Mouse (Mus musculus) midbrain, embryonic 15.5 days (tissue): ENCODE measurements around the gene Ly75. TPM values are rescaled to one million over a fixed set of nuclear protein-coding genes. Genes with fewer than 3 reads are reported as not detected.

Experiments used
- ATAC-seq: fragments of 200-750 bp; cut with Nextera tagmentation; replicated peaks from 2 replicates; pipeline ENCODE4 v1.8.0; 2017; ENCODE audit warnings: moderate TSS enrichment
- H3K27ac ChIP-seq: fragments of 300-500 bp; sonication (generic); 2 replicates; pipeline ENCODE4 v1.5.1; 2015; ENCODE audit warnings: mild to moderate bottlenecking, inconsistent platforms
- H3K27me3 ChIP-seq: fragments of 300-500 bp; sonication (generic); replicated peaks from 2 replicates; pipeline ENCODE4 v1.6.1; 2015; ENCODE audit warnings: inconsistent platforms
- H3K36me3 ChIP-seq: fragments of 300-500 bp; sonication (generic); replicated peaks from 2 replicates; pipeline ENCODE4 v1.6.1; 2015; ENCODE audit warnings: inconsistent platforms
- H3K4me1 ChIP-seq: fragments of 300-500 bp; sonication (generic); 2 replicates; pipeline ENCODE4 v1.6.1; 2015; ENCODE audit warnings: inconsistent platforms
- H3K4me2 ChIP-seq: fragments of 300-500 bp; sonication (generic); 2 replicates; pipeline ENCODE4 v1.6.1; 2015; ENCODE audit warnings: inconsistent platforms, mild to moderate bottlenecking, moderate library complexity
- H3K4me3 ChIP-seq: fragments of 300-500 bp; sonication (generic); 2 replicates; pipeline ENCODE4 v1.5.1; 2015; ENCODE audit warnings: mild to moderate bottlenecking, inconsistent platforms
- H3K9ac ChIP-seq: fragments of 300-500 bp; sonication (generic); 2 replicates; pipeline ENCODE4 v1.6.1; 2015; ENCODE audit warnings: mild to moderate bottlenecking, inconsistent platforms
- H3K9me3 ChIP-seq: fragments of 300-500 bp; sonication (generic); 2 replicates; pipeline ENCODE4 v1.6.1; 2016; ENCODE audit warnings: inconsistent platforms
- WGBS: fragments of 180-500 bp; shearing (Covaris S2); methylation state at CpG from one replicate; pipeline ENCODE4 v1.1.7; 2015; ENCODE audit warnings: mixed read lengths; 5-methylcytosine and 5-hydroxymethylcytosine counted together
- polyA plus RNA-seq: library from polyadenylated mRNA; unstranded; fragments of >200 nt; fragmentation: Nextera tagmentation; extraction: Ambion mirVana; gene quantifications from 2 replicates; pipeline ENCODE4 v1.2.1, GENCODE M21; 2015

The Ly75 gene
- polyA plus RNA-seq, 1 experiment from 2014 or later, result 0.97 TPM

- Histone ChIP-seq H3K36me3 (no peaks in the 10 kb centered on the region), H3K27ac (no peak overlapping the region), H3K4me2 (no peak overlapping the region), H3K4me1 (peaks cover under 1% of the 10 kb centered on the region; the same call in 1 of the 2 replicates), H3K4me3 (no peak overlapping the region), H3K9me3 (no peaks in the 10 kb centered on the region), H3K27me3 (peaks cover 7% of the 10 kb centered on the region), H3K9ac (no peak overlapping the region)
- 93% methylated on average over 1 of the region's 1 CpGs for WGBS
- no peak for ATAC-seq
These were observed 93.7 kb downstream of the Ly75 start for GRCm38 (mm10) chr2:60289451-60289850.

DNA sequence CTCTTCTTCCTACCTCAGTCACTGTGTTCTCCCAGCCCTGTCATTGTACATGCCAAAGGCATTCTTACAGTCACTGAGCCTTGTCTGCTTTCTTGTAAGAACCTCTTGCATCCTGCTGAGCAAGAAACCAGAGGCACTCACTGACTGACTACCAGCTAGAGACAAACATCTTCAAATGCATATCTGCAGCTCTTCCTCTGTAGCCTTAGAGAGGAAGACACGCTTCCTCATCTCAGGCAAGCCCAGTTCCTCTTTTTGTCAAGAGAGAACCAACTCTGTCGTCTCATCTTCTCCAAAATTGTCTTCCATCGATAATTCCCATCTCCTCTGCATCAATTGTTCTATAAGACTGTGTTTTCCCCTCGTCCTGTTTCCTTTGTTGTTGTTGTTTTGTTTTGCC lies 94.5 kb downstream of the Ly75 start:
- H3K9ac ChIP-seq, result no peak overlapping the region
- no peak overlapping the region for H3K4me3 ChIP-seq
- no peaks in the 10 kb centered on the region for H3K36me3 ChIP-seq
- H3K27ac ChIP-seq, result no peak overlapping the region
- WGBS, result 85% methylated on average over 4 of the region's 4 CpGs
- no peak for ATAC-seq
- peaks cover 9% of the 10 kb centered on the region for H3K4me1 ChIP-seq
- H3K4me2 ChIP-seq, result no peak overlapping the region
- no peaks in the 10 kb centered on the region for H3K9me3 ChIP-seq
- peaks cover 8% of the 10 kb centered on the region for H3K27me3 ChIP-seq

DNA sequence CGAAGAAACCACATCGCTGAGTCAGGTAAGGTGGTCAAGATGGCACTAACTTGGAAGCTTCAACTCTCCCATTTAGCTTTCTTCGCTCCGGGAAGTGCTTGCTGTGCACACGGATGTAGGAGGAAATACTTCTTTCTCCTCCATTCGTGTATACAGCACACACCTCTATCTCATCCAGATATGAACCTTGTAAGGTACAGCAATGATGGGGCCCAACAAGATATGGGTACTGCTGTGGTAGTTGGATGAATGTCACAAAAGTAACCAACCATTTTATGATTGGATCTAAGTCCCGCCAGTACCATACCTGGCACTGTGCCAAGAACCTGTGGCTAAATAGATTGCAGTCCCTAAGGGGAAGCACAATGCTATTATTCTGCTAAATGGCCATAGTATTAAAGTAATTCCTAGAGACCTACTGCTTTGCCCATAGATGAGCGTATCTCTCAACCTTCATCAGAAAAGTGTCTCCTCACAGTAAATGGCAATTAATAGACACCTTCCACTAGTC lies 97.9 kb downstream of the Ly75 start:
- Histone ChIP-seq H3K4me1 (peaks cover 17% of the 10 kb centered on the region), H3K27me3 (peaks cover 12% of the 10 kb centered on the region), H3K27ac (no peak overlapping the region), H3K9me3 (no peaks in the 10 kb centered on the region), H3K4me2 (no peak overlapping the region), H3K9ac (no peak overlapping the region), H3K36me3 (no peaks in the 10 kb centered on the region), H3K4me3 (no peak overlapping the region)
- WGBS, result 86% methylated on average over 8 of the region's 8 CpGs
- no peak for ATAC-seq

DNA sequence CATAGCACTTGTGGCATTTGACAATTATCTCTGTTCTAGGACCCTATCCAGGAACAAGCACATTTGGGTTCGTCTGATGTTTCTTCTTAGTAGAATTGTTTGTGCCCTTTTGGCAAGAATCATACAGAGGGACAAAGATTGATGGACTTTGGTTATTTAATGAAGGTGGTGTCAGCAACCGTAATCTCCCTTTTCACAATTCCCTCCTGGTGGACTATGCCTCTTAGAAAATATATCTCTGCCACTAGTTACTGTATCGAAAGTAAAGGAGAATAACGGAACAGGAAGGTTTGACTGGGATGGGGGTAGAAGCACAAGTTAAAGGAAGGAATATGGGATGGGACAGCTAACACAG lies 98.7 kb downstream of the Ly75 start, which contains the start of gene Cd302:
Gene Cd302 (minus strand): TSS at position 22 of the 355 bp plus-strand sequence.
- peak within 1 kb of the TSS; percentile 41 for H3K9ac ChIP-seq
- H3K27ac ChIP-seq, result no peak within 1 kb of the TSS
- H3K4me2 ChIP-seq, result peak within 1 kb of the TSS; percentile 94
- peaks cover 12% of the 10 kb centered on the region for H3K27me3 ChIP-seq
- H3K4me1 ChIP-seq, result peaks cover 17% of the 10 kb centered on the region
- 69% methylated on average over 4 of the region's 4 CpGs for WGBS
- peak within 1 kb of the TSS; percentile 44 for H3K4me3 ChIP-seq
- H3K9me3 ChIP-seq, result no peaks in the 10 kb centered on the region
- no peaks in the 10 kb centered on the region for H3K36me3 ChIP-seq
- no peak for ATAC-seq

GRCm38 (mm10) chr2:60283751-60284466 lies 99.2 kb downstream of the Ly75 start:
- ATAC-seq, result peak; percentile 85

DNA sequence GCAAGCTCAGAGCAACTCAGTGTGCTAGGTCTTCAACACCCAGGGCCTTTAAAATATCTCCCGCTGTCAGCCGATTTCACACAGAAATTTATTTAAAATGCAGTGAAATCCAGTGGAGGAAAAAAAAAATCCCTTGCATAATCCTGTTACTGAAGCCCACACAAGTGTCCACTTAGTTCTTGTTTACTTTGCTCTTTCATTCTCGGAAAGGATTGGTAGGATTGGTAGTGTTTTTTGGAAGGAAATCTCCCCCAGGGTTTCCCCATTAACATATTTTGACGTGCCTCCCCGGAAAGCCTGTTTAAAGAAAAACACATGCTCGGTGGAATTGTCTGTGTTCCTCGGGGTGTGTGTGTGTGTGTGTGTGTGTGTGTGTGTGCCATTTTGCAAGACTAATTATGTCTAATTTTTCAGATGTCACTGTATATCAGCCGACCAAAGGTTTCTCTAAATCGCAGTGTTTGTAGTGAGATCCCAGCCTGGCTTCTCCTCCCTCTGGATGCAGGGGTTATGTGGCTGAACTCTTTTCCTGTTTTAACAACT lies 99.8 kb downstream of the Ly75 start:
- H3K9me3 ChIP-seq, result no peaks in the 10 kb centered on the region
- peak overlapping the region; percentile 94 for H3K4me2 ChIP-seq
- H3K27me3 ChIP-seq, result peaks cover 12% of the 10 kb centered on the region
- H3K36me3 ChIP-seq, result no peaks in the 10 kb centered on the region
- no peak; the same call in none of the 2 replicates for ATAC-seq
- peaks cover 17% of the 10 kb centered on the region for H3K4me1 ChIP-seq
- peak overlapping the region; percentile 41; the same call in 1 of the 2 replicates for H3K9ac ChIP-seq
- no peak overlapping the region for H3K27ac ChIP-seq
- H3K4me3 ChIP-seq, result peak overlapping the region; percentile 44
- 4% methylated on average over 9 of the region's 9 CpGs for WGBS

More at GRCm38 (mm10) chr2:60283751-60284466, 99.2 kb downstream of the Ly75 start:
- WGBS, result 1% methylated on average over 42 of the region's 42 CpGs
- no peak overlapping the region for H3K27ac ChIP-seq
- H3K9me3 ChIP-seq, result no peaks in the 10 kb centered on the region
- H3K4me2 ChIP-seq, result peak overlapping the region; percentile 94
- no peaks in the 10 kb centered on the region for H3K36me3 ChIP-seq
- peak overlapping the region; percentile 41 for H3K9ac ChIP-seq
- H3K4me3 ChIP-seq, result peak overlapping the region; percentile 44
- H3K4me1 ChIP-seq, result peaks cover 17% of the 10 kb centered on the region
- peaks cover 12% of the 10 kb centered on the region for H3K27me3 ChIP-seq

GRCm38 (mm10) chr2:60282625-60283024 lies 100.5 kb downstream of the Ly75 start:
- Histone ChIP-seq H3K4me2 (no peak overlapping the region; the same call in 1 of the 2 replicates), H3K9ac (no peak overlapping the region), H3K36me3 (no peaks in the 10 kb centered on the region), H3K27ac (no peak overlapping the region), H3K4me3 (no peak overlapping the region), H3K4me1 (peaks cover 17% of the 10 kb centered on the region), H3K9me3 (no peaks in the 10 kb centered on the region), H3K27me3 (peaks cover 12% of the 10 kb centered on the region)
- ATAC-seq, result no peak
- WGBS, result 86% methylated on average over 4 of the region's 4 CpGs

DNA sequence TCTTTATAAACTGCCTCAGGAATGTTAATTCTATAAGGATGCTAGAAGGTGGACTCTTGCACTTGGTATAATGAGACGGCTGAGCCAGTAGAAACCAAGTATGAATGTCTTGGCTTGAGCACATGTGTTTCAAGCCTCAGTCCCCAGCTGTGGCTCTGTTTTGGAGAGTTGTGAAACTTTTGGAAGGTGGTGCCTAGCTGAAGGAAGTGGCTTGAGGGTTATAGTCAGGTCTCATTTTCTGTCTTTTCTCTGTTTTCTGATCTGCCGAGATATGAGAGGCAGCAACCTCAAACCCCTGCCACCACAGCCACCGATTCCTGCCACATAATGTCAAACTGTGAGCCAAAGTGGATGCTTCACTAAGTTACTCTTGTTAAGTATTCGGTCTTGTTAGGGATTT lies 104.5 kb downstream of the Ly75 start:
- ATAC-seq, result no peak
- peaks cover 9% of the 10 kb centered on the region for H3K4me1 ChIP-seq
- H3K4me2 ChIP-seq, result no peak overlapping the region
- no peak overlapping the region for H3K4me3 ChIP-seq
- 0 out of 2 replicates have a peak, but pooled peaks cover 4% of the 10 kb centered on the region for H3K27me3 ChIP-seq
- H3K27ac ChIP-seq, result no peak overlapping the region
- H3K9ac ChIP-seq, result no peak overlapping the region
- WGBS, result 93% methylated on average over 4 of the region's 4 CpGs
- H3K36me3 ChIP-seq, result no peaks in the 10 kb centered on the region
- H3K9me3 ChIP-seq, result no peaks in the 10 kb centered on the region

GRCm38 (mm10) chr2:60269856-60270479 lies 113.1 kb downstream of the Ly75 start:
- H3K27me3 ChIP-seq, result no peaks in the 10 kb centered on the region
- no peaks in the 10 kb centered on the region for H3K4me1 ChIP-seq
- no peak overlapping the region for H3K4me2 ChIP-seq
- no peak overlapping the region for H3K9ac ChIP-seq
- no peaks in the 10 kb centered on the region for H3K9me3 ChIP-seq
- WGBS, result 96% methylated on average over 14 of the region's 14 CpGs
- ATAC-seq, result no peak
- no peak overlapping the region for H3K27ac ChIP-seq
- H3K4me3 ChIP-seq, result no peak overlapping the region
- H3K36me3 ChIP-seq, result no peaks in the 10 kb centered on the region

DNA sequence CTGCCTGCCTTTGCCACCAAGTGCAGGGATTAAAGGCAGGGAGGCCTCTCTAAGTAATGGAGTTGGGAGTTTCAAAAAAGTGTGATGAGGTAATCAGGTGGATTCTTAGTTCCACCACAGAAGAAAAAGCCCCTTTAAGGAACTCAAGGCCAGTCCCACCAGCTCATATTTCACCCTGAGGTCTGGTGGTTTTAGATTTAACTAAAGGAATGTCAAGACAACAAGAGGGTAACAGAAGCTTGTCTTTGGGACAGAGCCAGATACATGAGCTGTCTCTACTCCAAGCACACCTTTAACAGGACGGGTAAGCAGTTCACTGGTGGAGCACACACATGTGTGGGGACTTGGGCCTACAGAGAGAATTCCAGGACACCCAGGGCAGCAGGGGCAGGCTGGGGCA lies 115.5 kb downstream of the Ly75 start:
- Histone ChIP-seq H3K27ac (no peak overlapping the region), H3K4me2 (no peak overlapping the region), H3K36me3 (no peaks in the 10 kb centered on the region), H3K4me1 (no peaks in the 10 kb centered on the region), H3K9me3 (no peaks in the 10 kb centered on the region), H3K4me3 (no peak overlapping the region), H3K27me3 (no peaks in the 10 kb centered on the region), H3K9ac (no peak overlapping the region)
- WGBS, result 59% methylated on average over 1 of the region's 1 CpGs
- no peak for ATAC-seq

DNA sequence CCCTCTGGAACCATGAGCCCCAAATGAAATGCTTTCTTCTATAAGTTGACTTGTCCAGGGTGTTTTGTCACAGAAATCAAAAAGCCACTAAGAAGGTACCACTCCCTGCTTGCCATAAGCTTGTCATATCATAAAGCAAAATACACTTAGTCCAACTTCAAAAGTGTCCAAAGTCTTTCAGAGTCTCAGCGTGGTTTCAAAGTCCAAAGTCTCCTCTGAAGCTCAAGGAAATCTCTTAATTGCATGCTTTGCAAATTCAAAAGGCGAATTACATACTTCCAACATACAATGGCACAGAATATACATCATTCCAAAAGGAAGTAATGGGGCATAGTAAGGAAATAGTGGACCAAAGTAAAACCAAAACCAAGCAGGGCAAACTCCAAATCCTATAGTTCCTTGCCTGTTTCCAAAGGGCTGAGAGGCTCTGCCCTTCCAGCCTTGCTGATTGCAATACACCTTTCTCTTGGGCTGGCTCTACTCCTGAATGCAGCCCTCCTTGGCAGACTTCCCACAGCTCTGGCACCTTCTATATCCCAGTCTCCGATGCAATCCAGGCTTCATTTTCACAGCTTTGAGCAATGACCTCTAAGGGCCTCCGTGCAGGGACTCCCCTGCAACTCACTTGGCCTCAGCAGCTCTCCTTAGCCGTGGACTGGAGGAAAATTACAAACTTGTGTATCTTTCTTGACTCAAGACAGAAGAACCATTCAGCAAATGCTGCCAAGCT lies 122.3 kb downstream of the Ly75 start:
- WGBS, result 91% methylated on average over 5 of the region's 5 CpGs
- Histone ChIP-seq H3K9me3 (no peaks in the 10 kb centered on the region), H3K27me3 (no peaks in the 10 kb centered on the region), H3K4me3 (no peak overlapping the region), H3K36me3 (no peaks in the 10 kb centered on the region), H3K9ac (no peak overlapping the region), H3K27ac (no peak overlapping the region), H3K4me2 (no peak overlapping the region), H3K4me1 (no peaks in the 10 kb centered on the region)
- ATAC-seq, result no peak

GRCm38 (mm10) chr2:60259186-60259585 lies 123.9 kb downstream of the Ly75 start:
- H3K4me3 ChIP-seq, result no peak overlapping the region
- H3K36me3 ChIP-seq, result no peaks in the 10 kb centered on the region
- no peaks in the 10 kb centered on the region for H3K9me3 ChIP-seq
- no peak for ATAC-seq
- no peak overlapping the region for H3K27ac ChIP-seq
- no peak overlapping the region for H3K9ac ChIP-seq
- H3K27me3 ChIP-seq, result no peaks in the 10 kb centered on the region
- 97% methylated on average over 5 of the region's 5 CpGs for WGBS
- H3K4me2 ChIP-seq, result no peak overlapping the region
- H3K4me1 ChIP-seq, result no peaks in the 10 kb centered on the region
